Mouse (Mus musculus) cortical plate, adult 2 months (tissue): ENCODE measurements around the gene Lzts2. TPM values are rescaled to one million over a fixed set of nuclear protein-coding genes. Genes with fewer than 3 reads are reported as not detected.
A peak's percentile ranks its signal among the peaks of the same experiment; 100 is the strongest.

Source experiments
- H3K27ac ChIP-seq: fragments of 200-500 bp; 2 replicates; pipeline ENCODE4 v1.5.1; 2012; ENCODE audit warnings: low read length, control low read depth, inconsistent platforms; ENCODE audit not compliant: insufficient read depth
- H3K4me1 ChIP-seq: fragments of 200-500 bp; 2 replicates; pipeline ENCODE4 v1.6.1; 2011; ENCODE audit warnings: low read length; ENCODE audit not compliant: control insufficient read depth, insufficient read depth
- H3K4me3 ChIP-seq: fragments of 200-500 bp; 2 replicates; pipeline ENCODE4 v1.5.1; 2011; ENCODE audit warnings: mild to moderate bottlenecking, low read length, control low read depth; ENCODE audit not compliant: insufficient read depth
- CTCF ChIP-seq: fragments of 200-500 bp; IDR thresholded peaks from 2 replicates; pipeline ENCODE4 v1.5.1; 2011; ENCODE audit warnings: mild to moderate bottlenecking, control low read depth, low read length; ENCODE audit not compliant: insufficient read depth; ENCODE audit errors: extremely low read depth
- POLR2A ChIP-seq: fragments of 200-500 bp; IDR thresholded peaks from 2 replicates; pipeline ENCODE4 v1.6.1; 2011; ENCODE audit warnings: mild to moderate bottlenecking, low read length, control low read depth; ENCODE audit not compliant: insufficient read depth; ENCODE audit errors: extremely low read depth
- polyA plus RNA-seq: library from polyadenylated mRNA; depleted of rRNA; stranded (reverse); fragments of >200 nt; gene quantifications from 2 replicates; pipeline ENCODE4 v1.2.3, GENCODE M21; 2012

The Lzts2 gene
- polyA plus RNA-seq, 1 experiment: 39.3 TPM

- no peak overlapping the region for H3K27ac ChIP-seq
- TF ChIP-seq CTCF: no peak
- no peak for TF ChIP-seq POLR2A
- no peak overlapping the region for H3K4me3 ChIP-seq
- peaks cover 1% of the 10 kb centered on the region for H3K4me1 ChIP-seq
These were observed 6.1 kb downstream of the Lzts2 start for GRCm38 (mm10) chr19:45020348-45020747.

- no peak for TF ChIP-seq CTCF
- no peak overlapping the region for H3K4me3 ChIP-seq
- H3K27ac ChIP-seq: no peak overlapping the region
- H3K4me1 ChIP-seq: no peaks in the 10 kb centered on the region; the same call in 1 of the 2 replicates
These were observed 7.1 kb downstream of the Lzts2 start for GRCm38 (mm10) chr19:45021362-45021761.

DNA sequence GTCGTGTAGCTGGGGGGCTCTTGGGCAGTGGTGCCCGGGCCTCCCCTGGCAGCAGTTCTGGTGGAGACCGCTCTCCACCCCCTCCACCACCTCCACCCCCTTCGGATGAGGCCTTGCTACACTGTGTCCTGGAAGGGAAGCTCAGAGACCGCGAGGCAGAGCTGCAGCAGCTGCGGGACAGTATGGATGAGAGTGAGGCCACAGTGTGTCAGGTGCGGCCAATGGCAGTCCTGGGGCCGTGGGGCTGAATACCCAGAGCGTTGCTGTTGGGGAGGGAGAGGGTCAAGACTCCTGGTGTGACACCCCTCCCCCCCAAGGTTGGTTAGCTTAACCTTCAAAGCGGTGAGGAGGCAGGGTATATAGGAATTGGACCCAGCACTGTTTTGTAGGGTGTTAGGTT is 9.8 kb downstream of the Lzts2 start:
- Histone ChIP-seq H3K4me3 (no peak overlapping the region), H3K4me1 (no peaks in the 10 kb centered on the region), H3K27ac (no peak overlapping the region)
- TF ChIP-seq POLR2A (no peak), CTCF (no peak)

DNA sequence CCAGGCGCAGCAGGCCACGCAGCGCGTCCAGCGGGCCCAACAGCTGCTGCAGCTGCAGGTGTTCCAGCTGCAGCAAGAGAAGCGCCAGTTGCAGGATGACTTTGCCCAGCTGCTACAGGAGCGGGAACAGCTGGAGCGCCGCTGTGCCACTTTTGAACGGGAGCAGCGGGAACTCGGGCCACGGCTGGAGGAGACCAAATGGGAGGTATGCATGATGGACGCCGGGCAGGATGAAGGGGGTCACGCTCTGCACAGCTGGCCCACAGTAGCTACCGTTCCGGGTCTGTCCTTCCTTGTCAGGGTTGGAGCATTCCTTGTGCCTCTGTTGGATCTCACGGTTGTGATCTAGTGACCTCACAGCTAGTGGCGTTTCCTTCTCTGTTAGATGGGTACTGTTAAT is 10.6 kb downstream of the Lzts2 start:
- Histone ChIP-seq H3K4me1 (no peaks in the 10 kb centered on the region), H3K4me3 (no peak overlapping the region), H3K27ac (no peak overlapping the region)
- TF ChIP-seq CTCF (no peak), POLR2A (no peak)

- Histone ChIP-seq H3K27ac (peak overlapping the region; percentile 39; the same call in 1 of the 2 replicates), H3K4me1 (0 out of 2 replicates have a peak, but pooled peaks cover 2% of the 10 kb centered on the region), H3K4me3 (no peak overlapping the region)
- TF ChIP-seq POLR2A (no peak), CTCF (no peak)
These were observed 11.8 kb downstream of the Lzts2 start for GRCm38 (mm10) chr19:45025937-45026568.

GRCm38 (mm10) chr19:45026958-45027670 is 12.9 kb downstream of the Lzts2 start:
- H3K27ac ChIP-seq: peak overlapping the region; percentile 92
- no peak for TF ChIP-seq POLR2A
- TF ChIP-seq CTCF: no peak
- H3K4me1 ChIP-seq: 0 out of 2 replicates have a peak, but pooled peaks cover 2% of the 10 kb centered on the region
- H3K4me3 ChIP-seq: no peak overlapping the region

GRCm38 (mm10) chr19:45027848-45028247 is 13.6 kb downstream of the Lzts2 start:
- TF ChIP-seq POLR2A (no peak), CTCF (no peak)
- Histone ChIP-seq H3K27ac (peak overlapping the region; percentile 92), H3K4me1 (0 out of 2 replicates have a peak, but pooled peaks cover 2% of the 10 kb centered on the region), H3K4me3 (no peak overlapping the region)

DNA sequence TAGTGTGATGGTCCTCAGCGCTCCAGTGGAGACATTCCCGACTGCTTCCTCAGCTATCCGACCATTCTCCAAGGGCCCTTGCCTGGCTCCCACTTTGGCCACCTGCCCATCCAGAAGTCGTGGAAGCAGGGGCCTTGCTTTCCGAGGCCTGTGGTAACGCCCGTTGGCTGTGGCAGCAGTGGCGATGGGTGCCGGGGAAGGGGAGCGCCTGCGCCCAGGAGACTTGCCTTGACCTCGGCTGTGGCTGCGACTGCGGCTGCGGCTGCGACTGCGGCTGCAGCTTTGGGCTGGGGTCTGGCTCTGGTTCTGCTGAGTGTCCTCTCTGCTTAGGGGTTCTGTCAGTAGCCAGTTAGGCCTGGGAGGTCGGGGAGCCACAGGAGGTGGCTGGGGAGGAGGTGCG is 14.5 kb downstream of the Lzts2 start:
- H3K4me3 ChIP-seq: no peak overlapping the region
- 0 out of 2 replicates have a peak, but pooled peaks cover 2% of the 10 kb centered on the region for H3K4me1 ChIP-seq
- TF ChIP-seq CTCF: no peak
- TF ChIP-seq POLR2A: no peak
- H3K27ac ChIP-seq: peak overlapping the region; percentile 74

DNA sequence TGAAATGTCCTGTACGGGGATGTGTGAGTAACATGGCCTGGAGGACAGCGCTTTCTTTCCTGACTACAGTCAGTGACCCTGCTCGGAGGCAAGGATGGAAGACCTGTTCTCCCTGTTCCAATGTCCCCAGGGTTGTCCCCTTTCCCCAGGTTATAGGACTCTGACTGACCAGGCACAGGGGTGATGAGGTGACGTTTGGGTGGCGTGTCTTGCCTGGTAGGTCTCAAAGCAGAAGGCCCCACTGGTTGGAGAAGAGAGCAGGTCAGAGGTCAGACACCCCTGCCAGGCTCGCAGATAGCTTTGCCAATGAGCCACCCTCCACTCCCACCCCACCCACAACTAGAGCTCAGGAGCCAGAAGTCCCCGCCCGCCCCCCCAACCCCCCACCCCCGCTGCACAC is 15.4 kb downstream of the Lzts2 start:
- H3K4me1 ChIP-seq: 0 out of 2 replicates have a peak, but pooled peaks cover 2% of the 10 kb centered on the region
- H3K27ac ChIP-seq: no peak overlapping the region
- no peak overlapping the region for H3K4me3 ChIP-seq
- no peak for TF ChIP-seq CTCF
- TF ChIP-seq POLR2A: no peak

DNA sequence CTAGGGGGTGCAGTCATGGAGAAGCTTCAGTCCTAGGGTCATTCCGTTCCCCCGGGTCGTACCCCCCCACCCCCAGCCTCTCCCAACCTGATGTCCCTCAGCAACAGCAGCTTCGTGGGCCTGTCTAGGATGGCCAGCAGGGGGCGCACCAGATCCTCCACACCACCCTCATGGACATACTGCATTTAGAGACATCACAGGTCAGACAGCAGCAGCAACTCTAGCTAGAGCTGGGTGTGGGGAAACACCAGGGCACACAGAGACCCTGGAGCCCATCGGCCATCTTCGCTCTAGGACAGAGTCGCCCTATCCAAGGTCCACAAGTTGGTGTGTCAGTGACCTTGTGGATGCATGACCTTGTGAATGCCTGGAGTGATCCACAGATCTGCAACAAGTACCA is 15.9 kb downstream of the Lzts2 start:
- TF ChIP-seq CTCF (peak; percentile 53), POLR2A (no peak)
- Histone ChIP-seq H3K4me3 (no peak overlapping the region), H3K4me1 (0 out of 2 replicates have a peak, but pooled peaks cover 2% of the 10 kb centered on the region), H3K27ac (peak overlapping the region; percentile 58; the same call in 1 of the 2 replicates)
